Mouse (Mus musculus): ENCODE data around the gene Lhfp. TPM values are rescaled to one million over a fixed set of nuclear protein-coding genes. Genes with fewer than 3 reads are reported as not detected.
"Not testable (repeated sequence)": the region's sequence is repeated elsewhere in the genome, so short reads cannot be mapped to it uniquely, and the experiment has no call there.

The Lhfp gene
- polyA plus RNA-seq, 1 experiment from 2014 or later = 82.4 TPM

DNA sequence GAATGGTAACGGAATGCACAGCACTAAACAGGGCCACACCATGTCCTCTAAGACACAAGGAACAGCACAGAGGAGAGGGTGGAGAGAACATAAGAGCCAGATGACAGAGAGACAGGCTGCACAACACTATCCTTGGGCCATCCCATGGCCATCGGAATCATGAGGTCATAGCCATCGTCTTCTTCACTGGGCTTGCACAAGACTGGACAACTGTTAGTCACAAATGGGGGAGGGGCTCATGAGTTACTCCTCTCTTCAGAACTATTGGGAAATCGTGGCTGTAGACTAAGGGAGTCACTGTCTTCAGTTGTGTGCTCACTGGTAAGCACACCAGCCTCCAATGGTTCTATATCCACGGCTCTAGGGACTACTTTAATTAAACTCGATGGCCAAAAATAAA, 224.8 kb downstream of the Lhfp start:
- Histone ChIP-seq H3K9me3 (no peaks in the 10 kb centered on the region), H3K27ac (no peak overlapping the region), H3K4me1 (no peaks in the 10 kb centered on the region), H3K27me3 (no peaks in the 10 kb centered on the region), H3K36me3 (no peaks in the 10 kb centered on the region), H3K9ac (no peak overlapping the region), H3K4me3 (no peak overlapping the region), H3K4me2 (no peak overlapping the region)
- ATAC-seq (ENCODE audit: borderline replicate concordance, extremely low read depth, low FRiP score, low TSS enrichment) = no peak
- 84% methylated on average over 6 of the region's 6 CpGs for WGBS

- 82% methylated on average over 3 of the region's 3 CpGs for WGBS
- Histone ChIP-seq H3K4me1 (no peaks in the 10 kb centered on the region), H3K27ac (no peak overlapping the region), H3K4me2 (no peak overlapping the region), H3K4me3 (no peak overlapping the region), H3K9ac (no peak overlapping the region), H3K36me3 (no peaks in the 10 kb centered on the region), H3K27me3 (no peaks in the 10 kb centered on the region), H3K9me3 (no peaks in the 10 kb centered on the region)
- no peak for ATAC-seq (ENCODE audit: borderline replicate concordance, extremely low read depth, low FRiP score, low TSS enrichment)
Measured at GRCm38 (mm10) chr3:53267046-53267445, 225.7 kb downstream of the Lhfp start.

GRCm38 (mm10) chr3:53273220-53273619, 231.9 kb downstream of the Lhfp start:
- no peak overlapping the region for H3K9ac ChIP-seq
- no peaks in the 10 kb centered on the region for H3K36me3 ChIP-seq
- no peaks in the 10 kb centered on the region for H3K9me3 ChIP-seq
- WGBS = 90% methylated on average over 3 of the region's 3 CpGs
- H3K27ac ChIP-seq = no peak overlapping the region
- ATAC-seq (ENCODE audit: borderline replicate concordance, extremely low read depth, low FRiP score, low TSS enrichment) = no peak
- H3K27me3 ChIP-seq = no peaks in the 10 kb centered on the region
- H3K4me1 ChIP-seq = no peaks in the 10 kb centered on the region
- H3K4me3 ChIP-seq = no peak overlapping the region
- H3K4me2 ChIP-seq = no peak overlapping the region

GRCm38 (mm10) chr3:53277993-53278392, 236.7 kb downstream of the Lhfp start:
- Histone ChIP-seq H3K4me3 (no peak overlapping the region), H3K4me1 (no peaks in the 10 kb centered on the region), H3K27me3 (no peaks in the 10 kb centered on the region), H3K9me3 (no peaks in the 10 kb centered on the region), H3K36me3 (no peaks in the 10 kb centered on the region), H3K4me2 (no peak overlapping the region), H3K27ac (no peak overlapping the region), H3K9ac (no peak overlapping the region)
- WGBS = 90% methylated on average over 2 of the region's 2 CpGs
- ATAC-seq (ENCODE audit: borderline replicate concordance, extremely low read depth, low FRiP score, low TSS enrichment) = no peak

DNA sequence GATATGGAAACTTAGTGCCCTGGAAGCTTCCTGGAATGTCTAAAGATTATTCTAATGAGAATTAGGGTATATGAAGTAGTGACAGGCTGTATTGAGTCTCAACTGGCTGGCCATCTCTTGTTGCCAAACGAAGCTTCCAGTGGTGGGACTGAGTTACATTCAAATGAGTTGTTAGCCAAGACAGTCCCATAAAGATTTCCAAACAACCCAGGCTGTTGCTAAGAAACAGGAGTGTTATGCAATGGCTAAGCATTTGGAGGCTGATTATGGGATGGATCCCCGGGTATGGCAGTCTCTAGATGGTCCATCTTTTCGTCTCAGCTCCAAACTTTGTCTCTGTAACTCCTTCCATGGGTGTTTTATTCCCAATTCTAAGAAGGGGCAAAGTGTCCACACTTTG, 240.7 kb downstream of the Lhfp start:
- not testable (repeated sequence) for H3K9ac ChIP-seq; H3K27me3 ChIP-seq; H3K4me3 ChIP-seq; H3K27ac ChIP-seq; ATAC-seq (ENCODE audit: borderline replicate concordance, extremely low read depth, low FRiP score, low TSS enrichment); H3K9me3 ChIP-seq; H3K4me1 ChIP-seq; H3K4me2 ChIP-seq; H3K36me3 ChIP-seq
- 54% methylated on average over 3 of the region's 3 CpGs for WGBS

DNA sequence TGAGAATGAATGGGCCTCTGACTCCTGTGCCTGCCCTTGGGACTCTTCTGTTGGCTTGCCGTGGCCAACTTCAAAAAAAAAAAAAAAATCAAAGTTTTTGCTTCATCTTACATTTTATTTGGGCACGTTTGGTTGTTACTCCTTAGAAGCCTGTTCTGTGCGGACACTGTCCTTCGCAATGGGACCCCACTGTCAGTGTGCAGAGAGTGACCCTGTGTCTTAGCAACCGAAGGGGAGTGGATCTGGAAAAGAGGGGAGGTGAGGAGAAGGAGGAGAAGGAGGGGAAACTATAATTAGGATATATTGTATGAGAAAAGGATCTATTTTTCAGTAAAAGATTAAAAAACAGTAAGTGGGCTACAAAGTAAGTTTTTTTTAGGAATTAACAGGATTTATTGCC, 242.7 kb downstream of the Lhfp start:
- no peaks in the 10 kb centered on the region for H3K9me3 ChIP-seq
- no peak overlapping the region for H3K4me3 ChIP-seq
- no peak overlapping the region for H3K4me2 ChIP-seq
- H3K9ac ChIP-seq = no peak overlapping the region
- ATAC-seq (ENCODE audit: borderline replicate concordance, extremely low read depth, low FRiP score, low TSS enrichment) = no peak
- H3K36me3 ChIP-seq = no peaks in the 10 kb centered on the region
- no peak overlapping the region; the same call in 1 of the 2 replicates for H3K27ac ChIP-seq
- H3K27me3 ChIP-seq = no peaks in the 10 kb centered on the region
- H3K4me1 ChIP-seq = peaks cover 8% of the 10 kb centered on the region; the same call in 1 of the 2 replicates
- 85% methylated on average over 5 of the region's 5 CpGs for WGBS

GRCm38 (mm10) chr3:53284471-53285177, 243.3 kb downstream of the Lhfp start:
- ATAC-seq (ENCODE audit: borderline replicate concordance, extremely low read depth, low FRiP score, low TSS enrichment) = no peak; the same call in 1 of the 2 replicates
- 63% methylated on average over 13 of the region's 13 CpGs for WGBS
- H3K27ac ChIP-seq = peak overlapping the region; percentile 19; the same call in 1 of the 2 replicates

DNA sequence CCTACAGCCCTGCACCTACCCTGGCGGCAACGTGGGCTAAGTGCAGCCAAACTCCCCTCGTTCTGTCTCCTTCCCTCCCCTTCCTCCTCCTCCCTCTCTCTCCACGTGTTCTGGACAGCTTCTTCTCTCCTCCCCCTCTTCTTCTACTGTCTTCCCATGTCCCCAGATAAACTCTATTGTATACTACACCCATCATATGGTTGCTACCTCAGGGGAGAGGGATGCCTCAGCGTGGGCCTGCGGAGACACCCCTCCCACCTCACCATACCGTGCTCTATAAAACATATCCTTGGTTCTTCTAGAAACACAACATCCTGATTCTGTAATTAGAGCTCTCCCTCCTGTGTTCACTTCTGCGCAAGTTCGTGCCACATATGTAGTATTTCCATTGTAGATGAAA, 247.3 kb downstream of the Lhfp start:
- no peak overlapping the region for H3K27ac ChIP-seq
- H3K9me3 ChIP-seq = no peaks in the 10 kb centered on the region
- no peaks in the 10 kb centered on the region for H3K36me3 ChIP-seq
- ATAC-seq (ENCODE audit: borderline replicate concordance, extremely low read depth, low FRiP score, low TSS enrichment) = no peak
- WGBS = 57% methylated on average over 9 of the region's 9 CpGs
- H3K27me3 ChIP-seq = no peaks in the 10 kb centered on the region
- H3K9ac ChIP-seq = no peak overlapping the region
- no peak overlapping the region for H3K4me3 ChIP-seq
- peaks cover 10% of the 10 kb centered on the region; the same call in 1 of the 2 replicates for H3K4me1 ChIP-seq
- H3K4me2 ChIP-seq = no peak overlapping the region

More at GRCm38 (mm10) chr3:53284471-53285177, 243.3 kb downstream of the Lhfp start:
- no peak overlapping the region for H3K9ac ChIP-seq
- no peaks in the 10 kb centered on the region for H3K27me3 ChIP-seq
- peaks cover 10% of the 10 kb centered on the region; the same call in 1 of the 2 replicates for H3K4me1 ChIP-seq
- H3K36me3 ChIP-seq = no peaks in the 10 kb centered on the region
- no peak overlapping the region for H3K4me2 ChIP-seq
- H3K4me3 ChIP-seq = no peak overlapping the region
- H3K9me3 ChIP-seq = no peaks in the 10 kb centered on the region

GRCm38 (mm10) chr3:53289589-53290219, 248.4 kb downstream of the Lhfp start:
- Histone ChIP-seq H3K9me3 (no peaks in the 10 kb centered on the region), H3K4me2 (no peak overlapping the region), H3K4me3 (no peak overlapping the region), H3K27me3 (no peaks in the 10 kb centered on the region), H3K27ac (no peak overlapping the region), H3K9ac (no peak overlapping the region), H3K36me3 (no peaks in the 10 kb centered on the region), H3K4me1 (peaks cover 6% of the 10 kb centered on the region; the same call in 1 of the 2 replicates)
- no peak for ATAC-seq (ENCODE audit: borderline replicate concordance, extremely low read depth, low FRiP score, low TSS enrichment)
- 51% methylated on average over 14 of the region's 14 CpGs for WGBS

DNA sequence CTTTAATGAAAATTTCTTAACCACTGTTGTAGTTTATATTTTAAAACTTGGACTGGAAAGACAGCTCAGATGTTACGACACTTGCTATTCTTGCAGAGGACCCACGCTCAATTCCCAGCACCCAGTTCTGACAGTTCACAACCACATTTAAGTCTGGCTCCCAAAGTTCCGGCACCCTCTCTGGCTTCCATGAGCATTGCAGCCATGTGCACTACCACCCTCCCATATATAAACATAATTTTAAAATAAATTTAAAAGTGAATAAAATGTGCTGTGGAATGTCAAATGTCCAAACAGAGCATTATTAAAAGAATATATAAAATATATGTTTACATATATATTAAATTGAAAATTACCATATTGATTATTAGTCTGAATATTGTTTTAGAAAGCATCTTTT, 249.9 kb downstream of the Lhfp start:
- peaks cover 2% of the 10 kb centered on the region; the same call in 1 of the 2 replicates for H3K4me1 ChIP-seq
- H3K36me3 ChIP-seq = no peaks in the 10 kb centered on the region
- no peaks in the 10 kb centered on the region for H3K27me3 ChIP-seq
- 97% methylated on average over 3 of the region's 3 CpGs for WGBS
- H3K27ac ChIP-seq = no peak overlapping the region
- no peak overlapping the region for H3K9ac ChIP-seq
- no peak overlapping the region for H3K4me2 ChIP-seq
- no peak for ATAC-seq (ENCODE audit: borderline replicate concordance, extremely low read depth, low FRiP score, low TSS enrichment)
- no peak overlapping the region for H3K4me3 ChIP-seq
- no peaks in the 10 kb centered on the region for H3K9me3 ChIP-seq

DNA sequence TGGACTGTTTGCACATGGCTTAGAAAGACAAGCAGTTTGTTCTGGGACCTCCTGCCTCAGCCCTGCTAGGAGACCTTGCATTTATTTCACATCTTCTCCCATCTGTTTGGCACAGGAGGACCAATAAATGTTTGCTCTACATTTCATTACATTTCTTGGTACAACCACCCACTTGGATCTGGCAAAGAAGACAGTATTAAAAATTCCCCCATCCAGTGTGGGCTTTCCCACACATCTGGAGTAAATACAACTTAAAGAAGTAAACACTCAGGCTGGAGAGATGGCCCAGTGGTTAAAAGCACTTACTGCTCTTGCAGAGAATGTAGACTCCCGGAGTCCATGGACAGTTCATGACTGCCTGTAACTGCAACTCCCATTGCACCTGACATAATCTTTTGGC, 250.6 kb downstream of the Lhfp start:
- WGBS = 41% methylated on average over 1 of the region's 1 CpGs
- no peaks in the 10 kb centered on the region for H3K9me3 ChIP-seq
- H3K27me3 ChIP-seq = no peaks in the 10 kb centered on the region
- ATAC-seq (ENCODE audit: borderline replicate concordance, extremely low read depth, low FRiP score, low TSS enrichment) = no peak
- no peak overlapping the region for H3K4me2 ChIP-seq
- no peaks in the 10 kb centered on the region for H3K36me3 ChIP-seq
- no peak overlapping the region for H3K9ac ChIP-seq
- H3K4me1 ChIP-seq = peaks cover 2% of the 10 kb centered on the region; the same call in 1 of the 2 replicates
- H3K4me3 ChIP-seq = no peak overlapping the region
- H3K27ac ChIP-seq = no peak overlapping the region

DNA sequence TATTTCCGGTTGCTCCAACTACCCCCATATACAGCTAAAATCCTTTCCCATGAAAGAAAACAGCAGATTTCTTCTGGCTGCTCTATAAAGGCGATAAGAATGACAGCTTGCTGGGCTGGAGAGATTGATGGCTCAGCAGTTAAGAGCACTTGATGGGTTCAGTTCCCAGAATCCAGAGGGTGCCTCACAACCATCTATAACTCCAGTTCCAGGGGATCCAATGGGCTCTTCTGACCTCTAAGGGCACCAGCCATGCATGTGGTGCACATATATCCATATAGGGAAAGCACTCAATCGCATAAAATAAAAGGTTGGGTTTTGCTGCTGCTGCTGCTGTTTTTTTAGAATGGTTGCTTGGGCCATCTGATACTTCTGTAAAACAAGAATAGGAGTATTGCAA, 251.1 kb downstream of the Lhfp start:
- WGBS = 38% methylated on average over 3 of the region's 3 CpGs
- no peak overlapping the region for H3K4me2 ChIP-seq
- no peak overlapping the region for H3K27ac ChIP-seq
- H3K9me3 ChIP-seq = no peaks in the 10 kb centered on the region
- H3K4me3 ChIP-seq = no peak overlapping the region
- H3K36me3 ChIP-seq = no peaks in the 10 kb centered on the region
- peaks cover 2% of the 10 kb centered on the region; the same call in 1 of the 2 replicates for H3K4me1 ChIP-seq
- H3K27me3 ChIP-seq = no peaks in the 10 kb centered on the region
- no peak for ATAC-seq (ENCODE audit: borderline replicate concordance, extremely low read depth, low FRiP score, low TSS enrichment)
- no peak overlapping the region for H3K9ac ChIP-seq

All from lung, embryonic 15.5 days (tissue).